Mouse (Mus musculus) kidney, embryonic 16.5 days (tissue): ENCODE data around the gene Atpif1. TPM values are rescaled to one million over a fixed set of nuclear protein-coding genes. Genes with fewer than 3 reads are reported as not detected.
"Not testable (repeated sequence)": the region's sequence is repeated elsewhere in the genome, so short reads cannot be mapped to it uniquely, and the experiment has no call there.

Experiments
- ATAC-seq: fragments of 200-750 bp; cut with Nextera tagmentation; 2 replicates; pipeline ENCODE4 v1.8.0; 2017; ENCODE audit warnings: moderate TSS enrichment; ENCODE audit not compliant: low FRiP score, low TSS enrichment
- H3K27ac ChIP-seq: fragments of 300-500 bp; sonication (generic); 2 replicates; pipeline ENCODE4 v1.5.1; 2014; ENCODE audit warnings: low read length
- H3K27me3 ChIP-seq: fragments of 300-500 bp; sonication (generic); 2 replicates; pipeline ENCODE4 v1.6.1; 2014; ENCODE audit warnings: low read length, control low read depth, mixed read lengths; ENCODE audit not compliant: insufficient read depth
- H3K36me3 ChIP-seq: fragments of 300-500 bp; sonication (generic); 2 replicates; pipeline ENCODE4 v1.6.1; 2014; ENCODE audit warnings: low read length, control low read depth, mixed read lengths; ENCODE audit not compliant: insufficient read depth
- H3K4me1 ChIP-seq: fragments of 300-500 bp; sonication (generic); 2 replicates; pipeline ENCODE4 v1.6.1; 2014; ENCODE audit warnings: low read length, control low read depth, mixed read lengths; ENCODE audit not compliant: insufficient read depth
- H3K4me2 ChIP-seq: fragments of 300-500 bp; sonication (generic); replicated peaks from 2 replicates; pipeline ENCODE4 v1.6.1; 2014; ENCODE audit warnings: low read depth, low read length
- H3K4me3 ChIP-seq: fragments of 300-500 bp; sonication (generic); 2 replicates; pipeline ENCODE4 v1.5.1; 2014; ENCODE audit warnings: mild to moderate bottlenecking, low read length
- H3K9ac ChIP-seq: fragments of 300-500 bp; sonication (generic); replicated peaks from 2 replicates; pipeline ENCODE4 v1.6.1; 2014; ENCODE audit warnings: low read length
- H3K9me3 ChIP-seq: fragments of 300-500 bp; sonication (generic); 2 replicates; pipeline ENCODE4 v1.6.1; 2016; ENCODE audit warnings: low read length, control low read depth
- whole genome bisulfite sequencing: fragments of 180-500 bp; shearing (Covaris S2); extraction: QIAGEN DNeasy Blood & Tissue Kit; methylation state at CpG from one replicate; pipeline ENCODE4 v1.1.7; 2014; 5-methylcytosine and 5-hydroxymethylcytosine counted together
- polyA plus RNA-seq: library from polyadenylated mRNA; unstranded; fragments of >200 nt; fragmentation: Nextera tagmentation; extraction: Ambion mirVana; gene quantifications from 2 replicates; pipeline ENCODE4 v1.2.1, GENCODE M21; 2015

The Atpif1 gene
- polyA plus RNA-seq, 1 experiment from 2014 or later, result 1,057 TPM

- H3K36me3 ChIP-seq, result peaks cover 32% of the 10 kb centered on the region
- not testable (repeated sequence) for H3K27ac ChIP-seq, H3K27me3 ChIP-seq, H3K4me2 ChIP-seq, H3K4me3 ChIP-seq, H3K9me3 ChIP-seq, ATAC-seq, H3K4me1 ChIP-seq, H3K9ac ChIP-seq
- WGBS, result 85% methylated on average over 7 of the region's 7 CpGs
Observed at GRCm38 (mm10) chr4:132555550-132555949, 22.1 kb upstream of the Atpif1 start.

DNA sequence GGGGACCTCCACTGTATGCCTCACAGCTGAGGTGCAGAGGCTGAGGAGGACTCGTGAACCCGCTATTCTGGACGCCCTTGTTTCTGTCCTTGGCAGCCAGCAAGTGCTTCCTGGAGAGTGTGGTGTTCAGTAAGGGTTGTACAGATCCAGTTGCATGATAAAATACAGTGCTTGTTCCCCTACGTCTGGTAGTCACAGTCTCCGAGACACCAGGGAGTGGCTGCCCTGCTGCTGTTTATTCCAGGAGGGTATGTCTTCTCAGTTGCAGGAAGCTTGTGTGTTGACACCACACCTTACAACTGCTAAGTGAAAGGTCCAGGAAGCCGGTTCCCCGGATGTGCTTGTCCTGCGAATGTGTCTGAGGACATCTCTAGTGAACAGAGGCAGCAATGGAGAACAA lies 21.2 kb upstream of the Atpif1 start:
- 73% methylated on average over 8 of the region's 8 CpGs for WGBS
- H3K27ac ChIP-seq, result no peak overlapping the region
- no peak overlapping the region for H3K4me3 ChIP-seq
- H3K4me2 ChIP-seq, result no peak overlapping the region
- no peaks in the 10 kb centered on the region for H3K27me3 ChIP-seq
- H3K9ac ChIP-seq, result no peak overlapping the region
- H3K4me1 ChIP-seq, result no peaks in the 10 kb centered on the region
- no peak for ATAC-seq
- H3K36me3 ChIP-seq, result peaks cover 40% of the 10 kb centered on the region
- H3K9me3 ChIP-seq, result no peaks in the 10 kb centered on the region

DNA sequence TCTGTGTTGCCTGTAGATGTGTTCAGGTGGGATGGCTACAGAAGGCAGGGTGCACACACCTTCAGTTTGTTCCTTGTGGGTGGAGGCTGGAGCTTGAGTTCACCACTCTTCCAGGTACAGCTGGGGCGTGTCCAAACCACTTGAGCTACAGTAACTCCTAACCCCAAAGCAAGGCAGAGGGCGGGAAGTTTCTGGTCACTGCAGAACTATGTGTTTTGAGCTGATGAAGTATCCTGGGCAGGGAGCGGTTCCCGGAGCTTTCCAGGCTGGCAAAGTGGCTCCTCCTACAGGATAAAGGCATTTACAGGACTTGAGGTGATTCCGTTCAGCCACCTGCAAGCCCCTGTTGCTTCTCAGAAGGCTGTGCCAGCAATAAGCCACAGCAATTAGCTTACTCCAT lies 20.8 kb upstream of the Atpif1 start:
- H3K27ac ChIP-seq, result no peak overlapping the region

GRCm38 (mm10) chr4:132545851-132546250 lies 12.4 kb upstream of the Atpif1 start:
- peak; percentile 59; the same call in 1 of the 2 replicates for ATAC-seq
- H3K36me3 ChIP-seq, result peaks cover 76% of the 10 kb centered on the region
- 21% methylated on average over 8 of the region's 8 CpGs for WGBS

More for the DNA sequence above, 20.8 kb upstream of the Atpif1 start:
- whole genome bisulfite sequencing, result 71% methylated on average over 5 of the region's 5 CpGs
- ATAC-seq, result no peak
- no peaks in the 10 kb centered on the region for H3K27me3 ChIP-seq
- peaks cover 45% of the 10 kb centered on the region for H3K36me3 ChIP-seq
- H3K9me3 ChIP-seq, result no peaks in the 10 kb centered on the region
- no peaks in the 10 kb centered on the region for H3K4me1 ChIP-seq
- no peak overlapping the region for H3K9ac ChIP-seq
- no peak overlapping the region for H3K4me2 ChIP-seq
- no peak overlapping the region for H3K4me3 ChIP-seq

DNA sequence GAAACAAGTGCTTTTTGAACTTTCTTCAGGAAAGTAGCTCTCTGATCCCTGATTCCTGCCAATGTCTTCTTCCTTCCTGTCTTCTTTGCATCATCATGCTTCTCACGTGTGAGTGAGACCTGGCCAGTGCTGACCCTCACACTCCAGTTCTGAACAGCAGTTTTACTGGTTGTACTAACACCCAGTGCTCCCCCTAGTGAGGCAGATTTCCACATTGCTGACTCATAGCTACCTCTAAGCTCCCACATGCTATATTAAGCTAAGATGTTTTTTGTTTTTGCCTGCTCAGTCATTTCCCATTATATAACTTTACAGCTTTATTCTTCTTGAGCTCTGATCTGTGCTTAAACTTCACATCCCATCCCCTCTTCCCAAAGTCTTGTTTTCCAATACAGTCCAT lies 9.3 kb upstream of the Atpif1 start:
- no peak overlapping the region for H3K4me3 ChIP-seq
- WGBS, result 47% methylated on average over 1 of the region's 1 CpGs
- no peak for ATAC-seq
- no peak overlapping the region for H3K4me2 ChIP-seq
- H3K9ac ChIP-seq, result no peak overlapping the region
- H3K4me1 ChIP-seq, result no peaks in the 10 kb centered on the region
- no peaks in the 10 kb centered on the region for H3K9me3 ChIP-seq
- peaks cover 64% of the 10 kb centered on the region for H3K36me3 ChIP-seq
- H3K27ac ChIP-seq, result no peak overlapping the region
- H3K27me3 ChIP-seq, result no peaks in the 10 kb centered on the region

More at GRCm38 (mm10) chr4:132545851-132546250, 12.4 kb upstream of the Atpif1 start:
- Histone ChIP-seq H3K27me3 (no peaks in the 10 kb centered on the region), H3K27ac (no peak overlapping the region), H3K4me1 (no peaks in the 10 kb centered on the region), H3K9ac (no peak overlapping the region), H3K9me3 (no peaks in the 10 kb centered on the region), H3K4me3 (no peak overlapping the region), H3K4me2 (no peak overlapping the region)

DNA sequence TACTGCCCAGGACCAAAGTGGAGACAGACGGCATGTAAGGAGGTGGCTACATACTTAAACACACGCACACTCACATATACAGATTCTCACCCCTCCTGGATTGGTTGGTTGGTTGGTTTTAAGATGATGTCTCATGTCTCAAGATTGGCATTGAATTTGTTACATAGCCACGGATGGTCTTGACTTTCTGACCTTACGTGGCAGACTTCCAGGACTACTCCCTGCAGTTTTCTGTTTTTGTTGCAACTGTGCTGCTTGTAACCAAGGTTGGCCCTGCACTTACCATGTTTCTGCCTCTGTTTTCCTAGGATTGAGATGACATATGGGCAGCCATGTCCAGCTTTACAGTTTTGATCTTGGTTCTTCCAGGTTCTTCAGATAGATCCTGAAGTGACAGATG lies 8.0 kb upstream of the Atpif1 start:
- H3K27ac ChIP-seq, result no peak overlapping the region
- peaks cover 53% of the 10 kb centered on the region for H3K36me3 ChIP-seq
- H3K27me3 ChIP-seq, result no peaks in the 10 kb centered on the region
- no peak for ATAC-seq
- no peak overlapping the region for H3K4me2 ChIP-seq
- peaks cover 11% of the 10 kb centered on the region for H3K4me1 ChIP-seq
- 78% methylated on average over 4 of the region's 4 CpGs for WGBS
- H3K9me3 ChIP-seq, result no peaks in the 10 kb centered on the region
- H3K4me3 ChIP-seq, result no peak overlapping the region
- no peak overlapping the region for H3K9ac ChIP-seq

- H3K27me3 ChIP-seq, result no peaks in the 10 kb centered on the region
- peaks cover 41% of the 10 kb centered on the region for H3K36me3 ChIP-seq
- peaks cover 19% of the 10 kb centered on the region for H3K4me1 ChIP-seq
Observed at GRCm38 (mm10) chr4:132539481-132539880, 6.0 kb upstream of the Atpif1 start.

DNA sequence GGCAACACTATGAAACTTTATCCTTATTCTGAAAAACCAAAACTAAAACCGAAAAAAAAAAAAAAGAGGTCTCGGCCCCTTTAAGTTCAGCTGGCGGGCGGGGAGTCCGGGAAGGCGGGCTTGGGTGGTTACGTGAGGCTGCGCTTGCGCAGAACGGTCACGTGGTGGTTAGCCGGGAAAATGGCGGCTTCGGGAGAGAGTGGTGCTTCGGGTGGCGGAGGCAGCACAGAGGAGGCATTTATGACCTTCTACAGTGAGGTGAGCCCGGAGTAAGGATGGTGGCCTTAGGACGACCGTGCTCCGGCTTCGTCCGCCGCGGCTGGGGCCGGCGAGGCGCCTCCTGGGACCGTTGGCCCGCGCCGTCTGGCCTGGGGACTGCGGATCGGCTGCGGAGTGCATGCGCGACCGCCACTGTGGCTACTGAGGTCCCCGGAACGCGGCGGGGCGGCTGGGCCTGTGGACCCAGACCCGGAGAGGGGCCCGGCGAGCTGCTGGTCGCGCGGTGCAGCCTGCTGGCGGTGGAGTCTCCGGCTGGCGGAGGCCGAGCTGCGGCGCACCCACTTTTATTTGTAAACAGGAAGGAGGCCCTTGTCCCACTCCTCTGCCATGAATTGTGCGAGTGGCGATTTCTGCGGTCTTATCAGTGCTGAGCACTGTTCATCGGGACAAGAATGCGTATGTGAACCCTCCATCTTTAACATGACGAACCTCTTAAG lies 2.1 kb upstream of the Atpif1 start, which contains the start of gene Dnajc8:
Dnajc8 (plus strand) TSS at position 145 of the 716 bp plus-strand sequence.
- peaks cover 25% of the 10 kb centered on the region for H3K36me3 ChIP-seq
- peak within 1 kb of the TSS; percentile 95 for H3K4me2 ChIP-seq
- ATAC-seq, result peak; percentile 68; the same call in 1 of the 2 replicates
- H3K4me1 ChIP-seq, result peaks cover 37% of the 10 kb centered on the region
- peak within 1 kb of the TSS; percentile 94 for H3K9ac ChIP-seq
- H3K4me3 ChIP-seq, result peak within 1 kb of the TSS; percentile 100
- under 1% methylated on average over 59 of the region's 60 CpGs for WGBS
- no peaks in the 10 kb centered on the region for H3K27me3 ChIP-seq
- H3K9me3 ChIP-seq, result no peaks in the 10 kb centered on the region
- H3K27ac ChIP-seq, result peak within 1 kb of the TSS; percentile 79

More at GRCm38 (mm10) chr4:132539481-132539880, 6.0 kb upstream of the Atpif1 start:
- Histone ChIP-seq H3K9me3 (no peaks in the 10 kb centered on the region), H3K9ac (no peak overlapping the region), H3K4me2 (no peak overlapping the region), H3K4me3 (no peak overlapping the region), H3K27ac (no peak overlapping the region)
- 96% methylated on average over 5 of the region's 5 CpGs for WGBS
- ATAC-seq, result no peak

DNA sequence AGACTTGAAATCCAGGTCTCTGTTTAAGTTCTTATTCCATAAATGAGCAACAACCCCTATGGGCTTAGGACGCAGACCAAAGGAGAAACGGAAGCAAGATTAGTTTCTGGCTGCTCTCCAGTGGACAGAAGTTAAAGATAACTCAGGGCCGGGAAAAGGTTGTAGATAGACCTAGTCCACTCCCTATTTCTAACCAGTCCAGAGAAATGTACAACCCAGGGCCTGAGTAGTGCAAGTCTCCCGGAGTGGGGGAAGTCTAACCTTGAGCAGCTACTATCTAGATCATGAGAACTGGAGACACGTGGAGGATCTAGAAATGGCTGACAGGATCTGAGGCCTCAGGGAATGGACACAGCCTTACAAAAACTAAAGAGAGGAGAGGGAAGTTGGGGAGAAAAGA lies 963 bp downstream of the Atpif1 start:
- H3K4me1 ChIP-seq, result peaks cover 36% of the 10 kb centered on the region
- H3K4me3 ChIP-seq, result peak overlapping the region; percentile 93
- H3K27ac ChIP-seq, result peak overlapping the region; percentile 98
- WGBS, result 6% methylated on average over 5 of the region's 5 CpGs
- H3K27me3 ChIP-seq, result no peaks in the 10 kb centered on the region
- ATAC-seq, result no peak
- no peaks in the 10 kb centered on the region for H3K9me3 ChIP-seq
- peak overlapping the region; percentile 96 for H3K9ac ChIP-seq
- H3K36me3 ChIP-seq, result peaks cover 24% of the 10 kb centered on the region
- peak overlapping the region; percentile 70 for H3K4me2 ChIP-seq

DNA sequence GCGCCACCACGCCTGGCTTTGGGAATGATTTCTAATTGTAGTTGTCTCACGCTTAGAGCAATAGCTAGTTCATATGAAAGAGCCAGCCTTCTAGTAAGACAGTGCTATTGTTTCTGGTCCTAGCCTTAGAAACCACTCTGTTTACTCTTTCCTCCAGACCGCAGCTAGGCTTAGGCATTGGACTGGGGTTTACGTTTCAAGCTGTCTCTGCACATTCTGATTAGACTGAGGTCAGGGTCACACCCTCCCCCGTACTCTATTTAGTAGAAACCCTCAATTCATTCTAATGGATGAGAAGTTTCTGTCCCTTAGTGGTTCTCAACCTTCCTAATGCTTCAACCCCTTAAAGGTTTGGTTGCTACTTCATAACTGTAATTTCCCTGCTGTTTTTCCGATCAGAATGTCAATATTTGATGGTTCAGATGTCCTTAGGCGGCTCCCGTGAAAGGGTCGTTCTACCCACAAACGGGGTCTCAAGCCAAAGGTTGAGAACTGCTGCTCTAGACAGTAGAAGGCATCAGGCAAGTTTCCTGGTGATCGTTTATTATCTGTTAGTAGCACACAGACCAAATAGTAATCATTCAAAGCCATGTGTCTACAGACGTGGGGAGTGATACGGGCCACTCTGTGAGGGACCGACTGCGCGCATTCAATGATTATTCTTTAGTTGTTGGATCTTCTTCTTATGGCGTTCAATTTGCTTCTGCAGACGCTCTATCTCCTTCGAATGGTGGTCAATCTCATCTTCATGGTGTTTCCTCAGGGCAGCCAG lies 3.2 kb downstream of the Atpif1 start:
- no peak overlapping the region for H3K4me3 ChIP-seq
- 90% methylated on average over 20 of the region's 20 CpGs for WGBS
- H3K9ac ChIP-seq, result no peak overlapping the region
- H3K27me3 ChIP-seq, result no peaks in the 10 kb centered on the region
- H3K9me3 ChIP-seq, result no peaks in the 10 kb centered on the region
- ATAC-seq, result no peak
- peaks cover 21% of the 10 kb centered on the region for H3K4me1 ChIP-seq
- H3K27ac ChIP-seq, result no peak overlapping the region
- H3K36me3 ChIP-seq, result peaks cover 24% of the 10 kb centered on the region
- no peak overlapping the region for H3K4me2 ChIP-seq
